14 mouse cellular contexts compared by ENCODE assay signal in genomic region chr6:91762051-91762742, GRCm38 (mm10).
A peak's percentile ranks its signal among the peaks of the same experiment; 100 is the strongest.
DNase-seq lines count a peak whose midpoint lies in the region; ATAC-seq and TF ChIP-seq lines count a peak whose summit lies in the region.
"Had no signal": no experiment of that assay in that cellular context is flagged by ENCODE, and none has a peak within 500 bp of the region (broad histone marks: within the 10 kb centered on the region; RNA-seq: fewer than 3 reads in every experiment).

No protein-coding gene starts in this region.

- 82% methylated on average over 9 of the region's 9 CpGs for WGBS in kidney, adult 2 months
- WGBS in kidney, embryonic 14.5 days = 76% methylated on average over 9 of the region's 9 CpGs
- WGBS in midbrain, postnatal 0 days = 87% methylated on average over 9 of the region's 9 CpGs
- WGBS in midbrain, embryonic 13.5 days = 84% methylated on average over 9 of the region's 9 CpGs
- 77% methylated on average over 9 of the region's 9 CpGs for WGBS in olfactory bulb, adult 2 months

- ATAC-seq in cerebellum, adult (ENCODE audit: insufficient number of reproducible peaks, low FRiP score, low TSS enrichment) = 0 out of 2 replicates have a peak, but pooled peaks have one; percentile 28
- no peak for ATAC-seq in kidney, embryonic 14.5 days (ENCODE audit: low FRiP score, low TSS enrichment)
- no peak for ATAC-seq in midbrain, postnatal 0 days (ENCODE audit: low FRiP score)
- no peak for ATAC-seq in midbrain, embryonic 13.5 days
- ATAC-seq: forebrain, embryonic 13.5 days had no signal

- H3K9ac ChIP-seq in kidney, embryonic 14.5 days (ENCODE audit: low read depth, low read length) = no peak overlapping the region
- H3K9ac ChIP-seq in midbrain, postnatal 0 days (replicated peaks; ENCODE audit: low read length, poor library complexity, severe bottlenecking) = no peak overlapping the region
- H3K9ac ChIP-seq in midbrain, embryonic 13.5 days (replicated peaks) = no peak overlapping the region
- H3K9ac ChIP-seq: forebrain, embryonic 13.5 days; kidney, embryonic 15.5 days; liver, embryonic 15.5 days had no signal

- H3K4me2 ChIP-seq in kidney, embryonic 14.5 days (replicated peaks; ENCODE audit: low read depth, low read length) = no peak overlapping the region
- no peak overlapping the region for H3K4me2 ChIP-seq in midbrain, postnatal 0 days (ENCODE audit: low read depth, low read length, poor library complexity, severe bottlenecking)
- no peak overlapping the region for H3K4me2 ChIP-seq in midbrain, embryonic 13.5 days (replicated peaks)
- H3K4me2 ChIP-seq: forebrain, embryonic 13.5 days; kidney, embryonic 15.5 days; liver, embryonic 15.5 days had no signal

- no peak for TF ChIP-seq POLR2A in kidney, adult 2 months (IDR thresholded peaks at IDR 0.05; ENCODE audit: low read depth, low read length)
- no peak for TF ChIP-seq POLR2A in olfactory bulb, adult 2 months (IDR thresholded peaks at IDR 0.05; ENCODE audit: insufficient read depth, low read depth, low read length)

- peaks cover 2% of the 10 kb centered on the region; the same call in 1 of the 2 replicates for H3K36me3 ChIP-seq in kidney, adult 2 months (ENCODE audit: control insufficient read depth, insufficient read depth, low read length)
- peaks cover 5% of the 10 kb centered on the region; the same call in 1 of the 2 replicates for H3K36me3 ChIP-seq in kidney, embryonic 14.5 days (ENCODE audit: control insufficient read depth, insufficient read depth, low read length)
- peaks cover 39% of the 10 kb centered on the region for H3K36me3 ChIP-seq in midbrain, postnatal 0 days (ENCODE audit: insufficient read depth, low read length)
- H3K36me3 ChIP-seq in midbrain, embryonic 13.5 days = peaks cover 31% of the 10 kb centered on the region

- no peak; the same call in 1 of the 2 replicates for TF ChIP-seq CTCF in kidney, adult 2 months (conservative IDR thresholded peaks at IDR 0.05; ENCODE audit: insufficient read depth, insufficient read length, low read depth, low read length)
- peak; percentile 56 for TF ChIP-seq CTCF in midbrain, postnatal 0 days (IDR thresholded peaks at IDR 0.05)
- TF ChIP-seq CTCF in olfactory bulb, adult 2 months (IDR thresholded peaks at IDR 0.05; ENCODE audit: insufficient read depth, low read depth, low read length) = 0 out of 2 replicates have a peak, but pooled peaks have one; percentile 4

- no peaks in the 10 kb centered on the region for H3K27me3 ChIP-seq in kidney, adult 2 months (replicated peaks; ENCODE audit: control insufficient read depth, insufficient read depth, low read length)
- H3K27me3 ChIP-seq in kidney, embryonic 14.5 days (ENCODE audit: control insufficient read depth, insufficient read depth, low read length) = no peaks in the 10 kb centered on the region
- H3K27me3 ChIP-seq in midbrain, postnatal 0 days (ENCODE audit: insufficient read depth, low read length) = no peaks in the 10 kb centered on the region
- H3K27me3 ChIP-seq in midbrain, embryonic 13.5 days = no peaks in the 10 kb centered on the region
- H3K27me3 ChIP-seq: forebrain, embryonic 13.5 days; kidney, embryonic 15.5 days; liver, embryonic 15.5 days had no signal

- H3K4me1 ChIP-seq in kidney, adult 2 months (ENCODE audit: control insufficient read depth, insufficient read depth, low read length) = no peaks in the 10 kb centered on the region
- H3K4me1 ChIP-seq in kidney, embryonic 14.5 days (ENCODE audit: control insufficient read depth, insufficient read depth, low read length) = no peaks in the 10 kb centered on the region
- H3K4me1 ChIP-seq in midbrain, postnatal 0 days (ENCODE audit: insufficient read depth, low read length) = no peaks in the 10 kb centered on the region
- no peaks in the 10 kb centered on the region for H3K4me1 ChIP-seq in midbrain, embryonic 13.5 days (replicated peaks)
- peaks cover 18% of the 10 kb centered on the region for H3K4me1 ChIP-seq in olfactory bulb, adult 2 months (ENCODE audit: control insufficient read depth, insufficient read depth, low read length)
- H3K4me1 ChIP-seq: forebrain, embryonic 13.5 days; kidney, embryonic 15.5 days; liver, embryonic 15.5 days had no signal

- no peaks in the 10 kb centered on the region for H3K9me3 ChIP-seq in kidney, embryonic 14.5 days (ENCODE audit: control insufficient read depth, low read length)
- H3K9me3 ChIP-seq in midbrain, postnatal 0 days (ENCODE audit: low read length) = no peaks in the 10 kb centered on the region
- H3K9me3 ChIP-seq in midbrain, embryonic 13.5 days = no peaks in the 10 kb centered on the region
- H3K9me3 ChIP-seq: forebrain, embryonic 13.5 days; kidney, embryonic 15.5 days; liver, embryonic 15.5 days had no signal

- H3K4me3 ChIP-seq in kidney, adult 2 months (ENCODE audit: insufficient read depth, low read depth, low read length) = no peak overlapping the region
- no peak overlapping the region for H3K4me3 ChIP-seq in kidney, embryonic 14.5 days (ENCODE audit: low read length)
- H3K4me3 ChIP-seq in midbrain, postnatal 0 days (ENCODE audit: low read depth, low read length) = no peak overlapping the region
- H3K4me3 ChIP-seq in midbrain, embryonic 13.5 days (replicated peaks) = no peak overlapping the region
- H3K4me3 ChIP-seq in olfactory bulb, adult 2 months (ENCODE audit: insufficient read depth, low read depth, low read length) = no peak overlapping the region
- H3K4me3 ChIP-seq: forebrain, embryonic 13.5 days; kidney, embryonic 15.5 days; liver, embryonic 15.5 days had no signal

- DNase-seq in cerebellum, postnatal 36 days = no peak
- DNase-seq in kidney, adult 2 months = peak; percentile 24
- DNase-seq in midbrain, postnatal 0 days (ENCODE audit: low spot score) = peak; percentile 41
- no peak for DNase-seq in embryo, embryonic 11 days
- DNase-seq: heart, postnatal 4 days; midbrain, embryonic 14.5 days; thymus, adult 18-20 months had no signal

- no peak overlapping the region for H3K27ac ChIP-seq in kidney, adult 2 months (ENCODE audit: insufficient read depth, low read depth, low read length)
- no peak overlapping the region for H3K27ac ChIP-seq in kidney, embryonic 14.5 days (ENCODE audit: low read depth, low read length)
- H3K27ac ChIP-seq in midbrain, postnatal 0 days (ENCODE audit: low read depth, low read length) = no peak overlapping the region
- no peak overlapping the region for H3K27ac ChIP-seq in midbrain, embryonic 13.5 days
- H3K27ac ChIP-seq in olfactory bulb, adult 2 months (ENCODE audit: insufficient read depth, low read depth, low read length) = no peak overlapping the region
- H3K27ac ChIP-seq: forebrain, embryonic 13.5 days; kidney, embryonic 15.5 days; liver, embryonic 15.5 days had no signal

Comparison
In these comparisons a context has a peak if more than half of its experiments do, and no peak if none do; other contexts are left out.
1. DNase-seq: peak in kidney, adult 2 months (single experiment) and midbrain, postnatal 0 days (single experiment); none in cerebellum, postnatal 36 days (0 of 2) and embryo, embryonic 11 days (single experiment).